Mouse (Mus musculus) ES-E14 (cell line): ENCODE measurements around the gene Mpeg1. TPM values are rescaled to one million over a fixed set of nuclear protein-coding genes. Genes with fewer than 3 reads are reported as not detected.

ENCODE experiments used
- DNase-seq: peaks from one replicate; pipeline ENCODE4 v3.0.0-alpha.2; 2013; ENCODE audit warnings: low read depth, low spot score
- H3K27ac ChIP-seq: 2 replicates; pipeline ENCODE4 v1.5.1; 2012; ENCODE audit warnings: low read depth, mild to moderate bottlenecking, low read length, moderate library complexity, mixed read lengths; ENCODE audit not compliant: poor library complexity, insufficient read depth, severe bottlenecking
- H3K36me3 ChIP-seq: 2 replicates; pipeline ENCODE4 v1.6.1; 2012; ENCODE audit warnings: mild to moderate bottlenecking, low read length, moderate library complexity, mixed read lengths; ENCODE audit not compliant: control insufficient read depth, poor library complexity, insufficient read depth, severe bottlenecking
- H3K4me1 ChIP-seq, 2 experiments: fragments of 150-350 bp in 1 of 2; sonication (generic) in 1 of 2; 2 replicates each; pipeline ENCODE4 v1.6.1; 2012; ENCODE audit warnings: low read length in 2 of 2, mild to moderate bottlenecking in 1 of 2, mixed read lengths in 1 of 2; ENCODE audit not compliant: control insufficient read depth in 2 of 2, insufficient read depth in 2 of 2, poor library complexity in 1 of 2
- H3K4me3 ChIP-seq, 2 experiments: fragments of 150-350 bp in 1 of 2; sonication (generic) in 1 of 2; 2 replicates each; pipeline ENCODE4 v1.5.1; 2012; ENCODE audit warnings: low read length in 2 of 2, low read depth in 1 of 2, mild to moderate bottlenecking in 1 of 2, mixed read lengths in 1 of 2; ENCODE audit not compliant: insufficient read depth in 1 of 2, poor library complexity in 1 of 2, severe bottlenecking in 1 of 2
- H3K9ac ChIP-seq: 2 replicates; pipeline ENCODE4 v1.6.1; 2012; ENCODE audit warnings: low read depth, mild to moderate bottlenecking, low read length, mixed read lengths; ENCODE audit not compliant: poor library complexity, insufficient read depth, severe bottlenecking
- H3K9me3 ChIP-seq: fragments of 150-350 bp; sonication (generic); 2 replicates; pipeline ENCODE4 v1.6.1; 2012; ENCODE audit warnings: low read depth, mild to moderate bottlenecking, low read length; ENCODE audit not compliant: control insufficient read depth, insufficient read depth
- CHD2 ChIP-seq: IDR thresholded peaks from 2 replicates; pipeline ENCODE4 v1.6.1; 2014; ENCODE audit warnings: mild to moderate bottlenecking, low read depth, low read length, inconsistent platforms
- HCFC1 ChIP-seq: IDR thresholded peaks from 2 replicates; pipeline ENCODE4 v1.6.1; 2012; ENCODE audit warnings: low read length, inconsistent platforms, borderline replicate concordance; ENCODE audit not compliant: insufficient read depth
- MAFK ChIP-seq: IDR thresholded peaks from 2 replicates; pipeline ENCODE4 v1.6.1; 2014; ENCODE audit warnings: mild to moderate bottlenecking, low read depth, low read length, inconsistent platforms; ENCODE audit not compliant: insufficient read depth
- ZC3H11A ChIP-seq: IDR thresholded peaks from 2 replicates; pipeline ENCODE4 v1.6.1; 2012; ENCODE audit warnings: low read depth, mild to moderate bottlenecking, inconsistent platforms, low read length, borderline replicate concordance
- ZNF384 ChIP-seq: IDR thresholded peaks from 2 replicates; pipeline ENCODE4 v1.6.1; 2012; ENCODE audit warnings: low read depth, low read length, inconsistent platforms
- in situ Hi-C, 2 experiments: fragments of 600-800 bp; cut with MboI; formaldehyde crosslinking; loops; one replicate each; pipeline ENCODE4 v1.15.1; 2025; ENCODE audit warnings: low sequenced_read_pairs in 2 of 2, inconsistent platforms in 1 of 2; ENCODE audit not compliant: unreplicated experiment in 2 of 2
- total RNA-seq: library from RNA; depleted of rRNA; stranded (reverse); fragments of 300-350 nt; gene quantifications from 2 replicates; pipeline ENCODE4 v1.2.3, GENCODE M21; 2012

Gene Mpeg1
- total RNA-seq, 1 experiment: 0.18 TPM

- no peak for DNase-seq
- Histone ChIP-seq H3K4me1 (no peaks in the 10 kb centered on the region), H3K27ac (no peak overlapping the region), H3K4me3 (no peak overlapping the region), H3K9me3 (no peaks in the 10 kb centered on the region), H3K36me3 (no peaks in the 10 kb centered on the region), H3K9ac (no peak overlapping the region)
- in situ Hi-C loops: no loop called here
- TF ChIP-seq ZNF384 (no peak), ZC3H11A (no peak), HCFC1 (no peak), CHD2 (no peak), MAFK (no peak)
Observed at GRCm38 (mm10) chr19:12435011-12435416, 25.6 kb upstream of the Mpeg1 start.

GRCm38 (mm10) chr19:12435750-12436524 lies 24.6 kb upstream of the Mpeg1 start:
- in situ Hi-C loops: no loop called here
- no peak for DNase-seq

GRCm38 (mm10) chr19:12439581-12439980 lies 21.0 kb upstream of the Mpeg1 start:
- TF ChIP-seq HCFC1 (no peak), ZNF384 (no peak), ZC3H11A (no peak), MAFK (no peak), CHD2 (no peak)
- Histone ChIP-seq H3K27ac (no peak overlapping the region), H3K9me3 (no peaks in the 10 kb centered on the region), H3K36me3 (no peaks in the 10 kb centered on the region), H3K9ac (no peak overlapping the region), H3K4me3 (no peak overlapping the region), H3K4me1 (peaks cover 0 to 3% of the 10 kb centered on the region in 2 experiments; a peak in 1 of 4 replicates)
- DNase-seq: no peak
- in situ Hi-C loops: no loop called here

More at GRCm38 (mm10) chr19:12435750-12436524, 24.6 kb upstream of the Mpeg1 start:
- Histone ChIP-seq H3K36me3 (no peaks in the 10 kb centered on the region), H3K4me1 (peaks cover 0 to 3% of the 10 kb centered on the region in 2 experiments; a peak in 1 of 4 replicates), H3K9ac (no peak overlapping the region), H3K4me3 (no peak overlapping the region), H3K27ac (no peak overlapping the region), H3K9me3 (no peaks in the 10 kb centered on the region)
- TF ChIP-seq ZNF384: no peak

GRCm38 (mm10) chr19:12440103-12440725 lies 20.4 kb upstream of the Mpeg1 start:
- TF ChIP-seq HCFC1 (no peak), ZC3H11A (no peak), MAFK (no peak), ZNF384 (no peak), CHD2 (no peak)
- no peak for DNase-seq
- H3K36me3 ChIP-seq: no peaks in the 10 kb centered on the region
- H3K9me3 ChIP-seq: no peaks in the 10 kb centered on the region
- H3K4me1 ChIP-seq: peaks cover 0 to 3% of the 10 kb centered on the region in 2 experiments; a peak in 1 of 4 replicates
- in situ Hi-C loops: no loop called here
- H3K4me3 ChIP-seq: no peak overlapping the region
- 0 out of 2 replicates have a peak overlapping the region, but pooled peaks have one; percentile 0 for H3K27ac ChIP-seq
- H3K9ac ChIP-seq: no peak overlapping the region
